Mouse (Mus musculus) lung, postnatal 0 days (tissue): ENCODE results near the gene G3bp2.

Experiments used
- CTCF ChIP-seq: IDR thresholded peaks from 2 replicates; pipeline ENCODE4 v1.5.1; 2016; ENCODE audit warnings: antibody characterized with exemption, mild to moderate bottlenecking
- EP300 ChIP-seq: IDR thresholded peaks from 2 replicates; pipeline ENCODE4 v1.6.1; 2016; ENCODE audit warnings: antibody characterized with exemption, mild to moderate bottlenecking, control low read depth

- TF ChIP-seq EP300 (no peak), CTCF (no peak)
Measured at GRCm38 (mm10) chr5:92093263-92094061, 9.9 kb upstream of the G3bp2 start.
